Mouse (Mus musculus) MEL (cell line): Measurements from ENCODE around the gene Cfl2. TPM values are rescaled to one million over a fixed set of nuclear protein-coding genes. Genes with fewer than 3 reads are reported as not detected.
A peak's percentile ranks its signal among the peaks of the same experiment; 100 is the strongest.

Experiments used
- DNase-seq: peaks from one replicate; pipeline ENCODE4 v3.0.0; 2011; ENCODE audit warnings: low read depth, low spot score
- H3K27ac ChIP-seq: 2 replicates; pipeline ENCODE4 v1.5.1; 2012; ENCODE audit warnings: low read depth, mild to moderate bottlenecking, control low read depth, low read length, moderate library complexity; ENCODE audit not compliant: control insufficient read depth
- H3K27me3 ChIP-seq, 2 experiments: fragments of 150-350 bp in 1 of 2; sonication (generic) in 1 of 2; 2 replicates each; pipeline ENCODE4 v1.6.1; 2012; ENCODE audit warnings: low read length in 2 of 2, mild to moderate bottlenecking in 2 of 2, improper control_type of control experiment in 1 of 2, moderate library complexity in 1 of 2; ENCODE audit not compliant: insufficient read depth in 2 of 2, control insufficient read depth in 1 of 2
- H3K36me3 ChIP-seq, 2 experiments: 2 replicates each; pipeline ENCODE4 v1.6.1; 2012 to 2014; ENCODE audit warnings: low read length in 2 of 2, improper control_type of control experiment in 1 of 2, inconsistent platforms in 1 of 2, mild to moderate bottlenecking in 1 of 2; ENCODE audit not compliant: insufficient read depth in 2 of 2, control insufficient read depth in 1 of 2
- H3K4me1 ChIP-seq, 2 experiments: fragments of 150-350 bp in 1 of 2; sonication (generic) in 1 of 2; 2 replicates each; pipeline ENCODE4 v1.6.1; 2012; ENCODE audit warnings: low read length in 2 of 2, improper control_type of control experiment in 1 of 2, mild to moderate bottlenecking in 1 of 2; ENCODE audit not compliant: insufficient read depth in 2 of 2, control insufficient read depth in 1 of 2
- H3K4me3 ChIP-seq, 2 experiments: fragments of 150-350 bp in 1 of 2; sonication (generic) in 1 of 2; 2 replicates each; pipeline ENCODE4 v1.5.1; 2012; ENCODE audit warnings: low read depth in 2 of 2, low read length in 2 of 2, mild to moderate bottlenecking in 2 of 2, moderate library complexity in 2 of 2, control low read depth in 1 of 2, improper control_type of control experiment in 1 of 2; ENCODE audit not compliant: control insufficient read depth in 1 of 2, insufficient read depth in 1 of 2
- H3K79me2 ChIP-seq: 2 replicates; pipeline ENCODE4 v1.6.1; 2012; ENCODE audit warnings: mild to moderate bottlenecking, low read length, moderate library complexity; ENCODE audit not compliant: control insufficient read depth, poor library complexity, insufficient read depth
- H3K9ac ChIP-seq: 2 replicates; pipeline ENCODE4 v1.6.1; 2012; ENCODE audit warnings: low read depth, mild to moderate bottlenecking, control low read depth, low read length, moderate library complexity; ENCODE audit not compliant: control insufficient read depth, poor library complexity, severe bottlenecking
- H3K9me3 ChIP-seq: fragments of 150-350 bp; sonication (generic); replicated peaks from 2 replicates; pipeline ENCODE4 v1.6.1; 2012; ENCODE audit warnings: mild to moderate bottlenecking, low read length, improper control_type of control experiment, moderate library complexity; ENCODE audit not compliant: insufficient read depth
- CTCF ChIP-seq, 3 experiments: IDR thresholded peaks in 2 of 3; conservative IDR thresholded peaks in 1 of 3; 2 replicates each; pipeline ENCODE4 v1.5.1; 2011 to 2012; ENCODE audit warnings: low read length in 3 of 3, low read depth in 2 of 3, mild to moderate bottlenecking in 2 of 3, improper control_type of control experiment in 1 of 3, inconsistent platforms in 1 of 3, mixed read lengths in 1 of 3, moderate library complexity in 1 of 3; ENCODE audit not compliant: control insufficient read depth in 1 of 3, insufficient read depth in 1 of 3, poor library complexity in 1 of 3, severe bottlenecking in 1 of 3
- EP300 ChIP-seq, 2 experiments: IDR thresholded peaks; 2 replicates each; pipeline ENCODE4 v1.6.1; 2011; ENCODE audit warnings: improper control_type of control experiment in 2 of 2, low read length in 2 of 2, low read depth in 1 of 2, mild to moderate bottlenecking in 1 of 2
- ETS1 ChIP-seq: IDR thresholded peaks from 2 replicates; pipeline ENCODE4 v1.6.1; 2012; ENCODE audit warnings: low read depth, mild to moderate bottlenecking, inconsistent platforms, low read length, improper control_type of control experiment, moderate library complexity
- GATA1 ChIP-seq: IDR thresholded peaks from 2 replicates; pipeline ENCODE4 v1.6.1; 2011; ENCODE audit warnings: low read depth, low read length, improper control_type of control experiment
- HCFC1 ChIP-seq: IDR thresholded peaks from 2 replicates; pipeline ENCODE4 v1.6.1; 2012; ENCODE audit warnings: low read depth, mild to moderate bottlenecking, inconsistent platforms, low read length, improper control_type of control experiment, moderate library complexity
- JUND ChIP-seq: IDR thresholded peaks from 2 replicates; pipeline ENCODE4 v1.6.1; 2011; ENCODE audit warnings: low read depth, mild to moderate bottlenecking, improper control_type of control experiment, low read length
- MAX ChIP-seq: IDR thresholded peaks from 2 replicates; pipeline ENCODE4 v1.6.1; 2011; ENCODE audit warnings: low read length, improper control_type of control experiment
- MEF2A ChIP-seq: IDR thresholded peaks from 2 replicates; pipeline ENCODE4 v1.6.1; 2014; ENCODE audit warnings: low read depth, mild to moderate bottlenecking, inconsistent platforms, low read length, improper control_type of control experiment; ENCODE audit not compliant: poor library complexity, insufficient replicate concordance, severe bottlenecking; ENCODE audit errors: extremely low read depth
- MYC ChIP-seq: IDR thresholded peaks from 2 replicates; pipeline ENCODE4 v1.6.1; 2011; ENCODE audit warnings: low read depth, mild to moderate bottlenecking, low read length, improper control_type of control experiment, moderate library complexity
- NRF1 ChIP-seq: IDR thresholded peaks from 2 replicates; pipeline ENCODE4 v1.6.1; 2014; ENCODE audit warnings: low read depth, mild to moderate bottlenecking, inconsistent platforms, low read length, improper control_type of control experiment, moderate library complexity; ENCODE audit not compliant: poor library complexity, insufficient read depth, severe bottlenecking
- POLR2A ChIP-seq, 2 experiments: IDR thresholded peaks; 2 replicates each; pipeline ENCODE4 v1.6.1; 2011 to 2012; ENCODE audit warnings: low read length in 2 of 2, mild to moderate bottlenecking in 2 of 2, control low read depth in 1 of 2, improper control_type of control experiment in 1 of 2, low read depth in 1 of 2, moderate library complexity in 1 of 2; ENCODE audit not compliant: control insufficient read depth in 1 of 2, insufficient read depth in 1 of 2, poor library complexity in 1 of 2
- POLR2AphosphoS5 ChIP-seq: IDR thresholded peaks from 2 replicates; pipeline ENCODE4 v1.6.1; 2012; ENCODE audit warnings: low read depth, borderline replicate concordance, mild to moderate bottlenecking, inconsistent platforms, low read length, moderate library complexity, mixed read lengths
- RAD21 ChIP-seq: IDR thresholded peaks from 2 replicates; pipeline ENCODE4 v1.6.1; 2011; ENCODE audit warnings: mild to moderate bottlenecking, low read depth, low read length, improper control_type of control experiment
- RCOR1 ChIP-seq: IDR thresholded peaks from 2 replicates; pipeline ENCODE4 v1.6.1; 2012; ENCODE audit warnings: low read depth, mild to moderate bottlenecking, inconsistent platforms, low read length, improper control_type of control experiment
- SIN3A ChIP-seq: IDR thresholded peaks from 2 replicates; pipeline ENCODE4 v1.6.1; 2012; ENCODE audit warnings: low read length, improper control_type of control experiment, inconsistent platforms
- SMC3 ChIP-seq: IDR thresholded peaks from 2 replicates; pipeline ENCODE4 v1.6.1; 2011; ENCODE audit warnings: low read depth, low read length, improper control_type of control experiment
- TAL1 ChIP-seq: IDR thresholded peaks from 2 replicates; pipeline ENCODE4 v1.6.1; 2012; ENCODE audit warnings: mild to moderate bottlenecking, inconsistent platforms, low read length, moderate library complexity, mixed read lengths
- TBP ChIP-seq: IDR thresholded peaks from 2 replicates; pipeline ENCODE4 v1.8.0; 2011; ENCODE audit warnings: low read depth, low read length, improper control_type of control experiment
- TCF12 ChIP-seq: IDR thresholded peaks from 2 replicates; pipeline ENCODE4 v1.6.1; 2014; ENCODE audit warnings: low read depth, mild to moderate bottlenecking, inconsistent platforms, low read length, improper control_type of control experiment, moderate library complexity
- ZNF384 ChIP-seq: IDR thresholded peaks from 2 replicates; pipeline ENCODE4 v1.6.1; 2012; ENCODE audit warnings: low read depth, mild to moderate bottlenecking, inconsistent platforms, low read length, improper control_type of control experiment
- polyA plus RNA-seq, 2 experiments: library from polyadenylated mRNA; stranded (reverse) in 1 of 2; unstranded in 1 of 2; fragments of >175 nt in 1 of 2; fragments of >200 nt in 1 of 2; gene quantifications; 2 replicates each; pipeline versions ENCODE4 v1.2.1 to v1.2.4; 2012; ENCODE audit warnings: low replicate concordance in 2 of 2, low read depth in 1 of 2; ENCODE audit not compliant: insufficient read length in 2 of 2, insufficient read depth in 1 of 2, missing spikeins in 1 of 2
- total RNA-seq: library from RNA; depleted of rRNA; stranded (reverse); fragments of 300-350 nt; gene quantifications from 2 replicates; pipeline ENCODE4 v1.2.3, GENCODE M21; 2012

The Cfl2 gene
- total and polyA plus RNA-seq, 3 experiments, result 5.7 to 8.8 TPM; not detected in 1

GRCm38 (mm10) chr12:54820684-54821161 lies 42.0 kb downstream of the Cfl2 start (continued):
- TF ChIP-seq MEF2A (no peak), POLR2AphosphoS5 (no peak), TCF12 (peak; percentile 52), SMC3 (no peak), EP300 (IDR thresholded peaks at IDR 0.05; ENCODE audit: low read depth in 1 of 2, low read length in 2 of 2) (peak; percentile 52 to 70; a peak in 3 of 4 replicates), HCFC1 (peak; percentile 66), ETS1 (peak; percentile 65), NRF1 (no peak), CTCF (IDR thresholded peaks at IDR 0.05 in 2 of 3, conservative IDR thresholded peaks at IDR 0.05 in 1 of 3; ENCODE audit: control insufficient read depth in 1 of 3, insufficient read depth in 1 of 3, low read depth in 2 of 3, low read length in 3 of 3, poor library complexity in 1 of 3, severe bottlenecking in 1 of 3) (no peak)

GRCm38 (mm10) chr12:54819181-54819935 lies 43.3 kb downstream of the Cfl2 start:
- Histone ChIP-seq H3K27ac (peak overlapping the region; percentile 94), H3K36me3 (peaks cover 0 to 36% of the 10 kb centered on the region in 2 experiments; a peak in 2 of 4 replicates), H3K9me3 (no peaks in the 10 kb centered on the region), H3K27me3 (no peaks in the 10 kb centered on the region), H3K79me2 (no peaks in the 10 kb centered on the region; the same call in 1 of the 2 replicates), H3K9ac (peak overlapping the region; percentile 75), H3K4me1 (peaks cover 12 to 28% of the 10 kb centered on the region in 2 experiments), H3K4me3 (peak overlapping the region; percentile 5 to 19; a peak in 3 of 4 replicates)
- peak; percentile 70 for DNase-seq
- TF ChIP-seq MAX (no peak), TBP (peak; percentile 70), CTCF (IDR thresholded peaks at IDR 0.05 in 2 of 3, conservative IDR thresholded peaks at IDR 0.05 in 1 of 3; ENCODE audit: control insufficient read depth in 1 of 3, insufficient read depth in 1 of 3, low read depth in 2 of 3, low read length in 3 of 3, poor library complexity in 1 of 3, severe bottlenecking in 1 of 3) (no peak), SIN3A (peak; percentile 70), RAD21 (no peak), TAL1 (no peak), ETS1 (peak; percentile 55), EP300 (IDR thresholded peaks at IDR 0.05; ENCODE audit: low read depth in 1 of 2, low read length in 2 of 2) (peak; percentile 53 to 69), RCOR1 (peak; percentile 62; the same call in 1 of the 2 replicates), GATA1 (peak; percentile 91), JUND (no peak), TCF12 (peak; percentile 56), MEF2A (0 out of 2 replicates have a peak, but pooled peaks have one; percentile 12), ZNF384 (0 out of 2 replicates have a peak, but pooled peaks have one; percentile 17), MYC (0 out of 2 replicates have a peak, but pooled peaks have one; percentile 36), POLR2A (IDR thresholded peaks at IDR 0.05; ENCODE audit: control insufficient read depth in 1 of 2, insufficient read depth in 1 of 2, low read depth in 1 of 2, low read length in 2 of 2, poor library complexity in 1 of 2) (0 out of 4 replicates have a peak, but pooled peaks of 1 of the 2 experiments have one; percentile 36)
